Mouse (Mus musculus) embryonic facial prominence, embryonic 15.5 days (tissue): ENCODE results near the gene Txndc16. TPM values are rescaled to one million over a fixed set of nuclear protein-coding genes. Genes with fewer than 3 reads are reported as not detected.

Source experiments
- polyA plus RNA-seq: library from polyadenylated mRNA; unstranded; fragments of >200 nt; fragmentation: Nextera tagmentation; extraction: Ambion mirVana; gene quantifications from 2 replicates; pipeline ENCODE4 v1.2.1, GENCODE M21; 2015

Txndc16 gene
- polyA plus RNA-seq, 1 experiment from 2014 or later = 19.4 TPM

Other genes with a start within 250 kb of the Txndc16 start
- 1.5 and 1.6 TPM in 2 replicates for gene Ptger2, start 232.1 kb downstream of the Txndc16 start, polyA plus RNA-seq
- 2.7 and 2.9 TPM in 2 replicates for gene Gpr137c, start 611 bp downstream of the Txndc16 start, polyA plus RNA-seq
- 34.6 and 38.0 TPM in 2 replicates for gene Ero1l, start 98.4 kb upstream of the Txndc16 start, polyA plus RNA-seq
- 137 and 138 TPM in 2 replicates for gene Psmc6, start 109.5 kb upstream of the Txndc16 start, polyA plus RNA-seq
- gene Styx, start 130.8 kb upstream of the Txndc16 start, polyA plus RNA-seq = 59.4 and 74.8 TPM in 2 replicates
- 42.1 and 42.6 TPM in 2 replicates for gene Gnpnat1, start 184.6 kb upstream of the Txndc16 start, polyA plus RNA-seq